ENCODE assay signal across 30 mouse cellular contexts in genomic region chr8:104268937-104269440, GRCm38 (mm10). TPM values are rescaled to one million over a fixed set of nuclear protein-coding genes. Genes with fewer than 3 reads are reported as not detected.
"Had no signal": no experiment of that assay in that cellular context is flagged by ENCODE, and none has a peak within 500 bp of the region (broad histone marks: within the 10 kb centered on the region; RNA-seq: fewer than 3 reads in every experiment).

No protein-coding gene starts in this region.

- ATAC-seq: liver, postnatal 0 days; lung, postnatal 0 days; midbrain, embryonic 13.5 days had no signal

- H3K27me3 ChIP-seq: limb, embryonic 12.5 days; limb, embryonic 15.5 days; midbrain, embryonic 13.5 days; stomach, embryonic 15.5 days had no signal

- H3K27ac ChIP-seq: left cerebral cortex, adult 2 months; limb, embryonic 12.5 days; limb, embryonic 15.5 days; liver, embryonic 14.5 days; macrophage; midbrain, embryonic 13.5 days; stomach, embryonic 15.5 days had no signal

- H3K4me3 ChIP-seq: left cerebral cortex, adult 2 months; limb, embryonic 12.5 days; limb, embryonic 15.5 days; midbrain, embryonic 13.5 days; stomach, embryonic 15.5 days had no signal

- H3K4me1 ChIP-seq: limb, embryonic 12.5 days; limb, embryonic 15.5 days; midbrain, embryonic 13.5 days; stomach, embryonic 15.5 days had no signal

- H3K4me2 ChIP-seq: limb, embryonic 12.5 days; limb, embryonic 15.5 days; liver, embryonic 11.5 days; lung, embryonic 14.5 days; midbrain, embryonic 13.5 days; stomach, embryonic 15.5 days had no signal

- DNase-seq: kidney, adult 18-20 months; kidney, adult 9 months; kidney, postnatal 14 days; kidney, postnatal 4 days; layer of hippocampus, adult 9-11 months; liver, postnatal 0 days; lung, embryonic 14.5 days; right cerebral cortex, postnatal 25 days; spleen, adult 18-20 months; thymus, adult 2 months; thymus, postnatal 14 days; thymus, postnatal 4 days had no signal

- H3K9me3 ChIP-seq: limb, embryonic 12.5 days; limb, embryonic 15.5 days; midbrain, embryonic 13.5 days; stomach, embryonic 15.5 days had no signal

- H3K9ac ChIP-seq: limb, embryonic 12.5 days; limb, embryonic 15.5 days; liver, embryonic 14.5 days; liver, postnatal 0 days; lung, embryonic 14.5 days; midbrain, embryonic 13.5 days; stomach, embryonic 15.5 days had no signal

RNA-seq across cellular contexts. Expression of gene Cmtm2a, which starts 24.0 kb away (rescaled TPM):
- total RNA-seq: layer of hippocampus, adult 18-20 months; layer of hippocampus, postnatal 25 days; left cerebral cortex, adult 2 months; left cerebral cortex, postnatal 10 days; left cerebral cortex, postnatal 36 days; megakaryocyte, adult 5-6 weeks; midbrain, postnatal 0 days had no signal
- polyA plus RNA-seq: kidney, embryonic 16.5 days; limb, embryonic 12.5 days; limb, embryonic 15.5 days; liver, embryonic 11.5 days; liver, embryonic 14.5 days; liver, postnatal 0 days; lung, embryonic 14.5 days; lung, postnatal 0 days; macrophage; midbrain, embryonic 13.5 days; midbrain, postnatal 0 days; neural tube, embryonic 11.5 days; neural tube, embryonic 14.5 days; stomach, embryonic 15.5 days had no signal

RNA-seq across cellular contexts. Expression of gene Gm45711, which starts 40.9 kb away (rescaled TPM):
- total RNA-seq: layer of hippocampus, adult 18-20 months; layer of hippocampus, postnatal 25 days; left cerebral cortex, adult 2 months; left cerebral cortex, postnatal 10 days; left cerebral cortex, postnatal 36 days; megakaryocyte, adult 5-6 weeks; midbrain, postnatal 0 days had no signal
- polyA plus RNA-seq: kidney, embryonic 16.5 days; limb, embryonic 12.5 days; limb, embryonic 15.5 days; liver, embryonic 11.5 days; liver, embryonic 14.5 days; liver, postnatal 0 days; lung, embryonic 14.5 days; lung, postnatal 0 days; macrophage; midbrain, embryonic 13.5 days; midbrain, postnatal 0 days; neural tube, embryonic 11.5 days; neural tube, embryonic 14.5 days; stomach, embryonic 15.5 days; thymus, adult 2 months had no signal

RNA-seq across cellular contexts. Expression of gene Cmtm1, which starts 41.0 kb away (rescaled TPM):
- total RNA-seq: layer of hippocampus, adult 18-20 months; layer of hippocampus, postnatal 25 days; left cerebral cortex, adult 2 months; left cerebral cortex, postnatal 10 days; left cerebral cortex, postnatal 36 days; megakaryocyte, adult 5-6 weeks; midbrain, postnatal 0 days had no signal
- polyA plus RNA-seq: kidney, embryonic 16.5 days; limb, embryonic 12.5 days; limb, embryonic 15.5 days; liver, embryonic 11.5 days; liver, embryonic 14.5 days; liver, postnatal 0 days; lung, embryonic 14.5 days; lung, postnatal 0 days; macrophage; midbrain, embryonic 13.5 days; midbrain, postnatal 0 days; neural tube, embryonic 11.5 days; neural tube, embryonic 14.5 days; stomach, embryonic 15.5 days; thymus, adult 2 months had no signal
